22 mouse cellular contexts compared by ENCODE assay signal in genomic region chr9:120343123-120343790, GRCm38 (mm10). TPM values are rescaled to one million over a fixed set of nuclear protein-coding genes. Genes with fewer than 3 reads are reported as not detected.
DNase-seq lines count a peak whose midpoint lies in the region; ATAC-seq and TF ChIP-seq lines count a peak whose summit lies in the region.
"Had no signal": no experiment of that assay in that cellular context is flagged by ENCODE, and none has a peak within 500 bp of the region (broad histone marks: within the 10 kb centered on the region; RNA-seq: fewer than 3 reads in every experiment).

No protein-coding gene starts in this region.

- ATAC-seq in forebrain, embryonic 12.5 days (ENCODE audit: low FRiP score), result no peak
- ATAC-seq in forebrain, embryonic 11.5 days (replicated peaks; ENCODE audit: low FRiP score), result no peak
- 0 out of 2 replicates have a peak, but pooled peaks have one; percentile 14 for ATAC-seq in hindbrain, embryonic 16.5 days
- ATAC-seq in midbrain, embryonic 16.5 days, result 0 out of 2 replicates have a peak, but pooled peaks have one; percentile 2
- ATAC-seq: intestine, postnatal 0 days had no signal

- no peak overlapping the region for H3K4me3 ChIP-seq in forebrain, embryonic 12.5 days (replicated peaks)
- no peak overlapping the region for H3K4me3 ChIP-seq in forebrain, embryonic 11.5 days (ENCODE audit: low read depth, low read length)
- no peak overlapping the region for H3K4me3 ChIP-seq in left cerebral cortex, adult 2 months
- H3K4me3 ChIP-seq in hindbrain, embryonic 16.5 days (ENCODE audit: low read length), result no peak overlapping the region
- no peak overlapping the region for H3K4me3 ChIP-seq in midbrain, embryonic 16.5 days (ENCODE audit: low read depth, low read length)
- H3K4me3 ChIP-seq: heart, embryonic 15.5 days; liver, embryonic 13.5 days; stomach, embryonic 15.5 days had no signal

- H3K4me2 ChIP-seq in forebrain, embryonic 12.5 days, result no peak overlapping the region
- no peak overlapping the region for H3K4me2 ChIP-seq in forebrain, embryonic 11.5 days (ENCODE audit: low read depth, low read length, severe bottlenecking)
- no peak overlapping the region for H3K4me2 ChIP-seq in hindbrain, embryonic 16.5 days (ENCODE audit: low read length)
- no peak overlapping the region for H3K4me2 ChIP-seq in midbrain, embryonic 16.5 days (ENCODE audit: low read length)
- H3K4me2 ChIP-seq: heart, embryonic 15.5 days; liver, embryonic 13.5 days; lung, embryonic 14.5 days; stomach, embryonic 15.5 days had no signal

- intact Hi-C loops in left cerebral cortex, adult 2 months (cut with DNase I), result no loop called here
- intact Hi-C loops in left cerebral cortex, postnatal 25 days (cut with DNase I), result no loop called here

- WGBS in forebrain, embryonic 12.5 days, result 33% methylated on average over 4 of the region's 4 CpGs
- 50% methylated on average over 4 of the region's 4 CpGs for WGBS in forebrain, embryonic 11.5 days
- WGBS in hindbrain, embryonic 16.5 days, result 32% methylated on average over 4 of the region's 4 CpGs
- WGBS in midbrain, embryonic 16.5 days, result 14% methylated on average over 4 of the region's 4 CpGs

- H3K9me3 ChIP-seq in forebrain, embryonic 12.5 days, result no peaks in the 10 kb centered on the region
- H3K9me3 ChIP-seq in forebrain, embryonic 11.5 days (ENCODE audit: control insufficient read depth, low read length), result no peaks in the 10 kb centered on the region
- H3K9me3 ChIP-seq in hindbrain, embryonic 16.5 days (ENCODE audit: control insufficient read depth, low read length), result no peaks in the 10 kb centered on the region
- no peaks in the 10 kb centered on the region for H3K9me3 ChIP-seq in midbrain, embryonic 16.5 days (replicated peaks; ENCODE audit: control insufficient read depth, low read length, poor library complexity, severe bottlenecking)
- H3K9me3 ChIP-seq: heart, embryonic 15.5 days; liver, embryonic 13.5 days; stomach, embryonic 15.5 days had no signal

- H3K27me3 ChIP-seq in forebrain, embryonic 12.5 days, result no peaks in the 10 kb centered on the region
- H3K27me3 ChIP-seq in forebrain, embryonic 11.5 days (ENCODE audit: control insufficient read depth, insufficient read depth, low read length), result no peaks in the 10 kb centered on the region
- no peaks in the 10 kb centered on the region for H3K27me3 ChIP-seq in hindbrain, embryonic 16.5 days (replicated peaks; ENCODE audit: control insufficient read depth, insufficient read depth, low read length)
- H3K27me3 ChIP-seq in midbrain, embryonic 16.5 days (ENCODE audit: control insufficient read depth, insufficient read depth, low read depth, low read length), result no peaks in the 10 kb centered on the region
- H3K27me3 ChIP-seq: heart, embryonic 15.5 days; liver, embryonic 13.5 days; stomach, embryonic 15.5 days had no signal

- no peak for TF ChIP-seq CTCF in left cerebral cortex, adult 2 months (IDR thresholded peaks at IDR 0.05)

- DNase-seq in forebrain, embryonic 11.5 days (ENCODE audit: low spot score), result no peak
- DNase-seq in left cerebral cortex, adult 2 months (ENCODE audit: extremely low spot score in 1 of 2, low spot score in 2 of 2), result no peak
- no peak for DNase-seq in left cerebral cortex, postnatal 25 days (ENCODE audit: low spot score in 2 of 2)
- no peak for DNase-seq in cerebellum, adult 8-10 months
- no peak for DNase-seq in adipocyte (ENCODE audit: low spot score)
- DNase-seq: cerebellum, adult 9-10 months; left cerebral cortex, postnatal 4 days; liver, embryonic 13.5 days; lung, embryonic 14.5 days; lung, postnatal 36 days; retina, postnatal 1 day; thymus, adult 18-20 months; thymus, postnatal 4 days had no signal

- H3K27ac ChIP-seq in forebrain, embryonic 12.5 days, result peak overlapping the region; percentile 38; the same call in 1 of the 2 replicates
- no peak overlapping the region for H3K27ac ChIP-seq in forebrain, embryonic 11.5 days (ENCODE audit: low read depth, low read length)
- H3K27ac ChIP-seq in left cerebral cortex, adult 2 months, result peak overlapping the region; percentile 32; the same call in 1 of the 2 replicates
- peak overlapping the region; percentile 48 for H3K27ac ChIP-seq in hindbrain, embryonic 16.5 days (ENCODE audit: low read depth, low read length)
- H3K27ac ChIP-seq in midbrain, embryonic 16.5 days (ENCODE audit: low read length), result peak overlapping the region; percentile 40
- H3K27ac ChIP-seq: heart, embryonic 15.5 days; liver, embryonic 13.5 days; stomach, embryonic 15.5 days had no signal

- no peaks in the 10 kb centered on the region for H3K36me3 ChIP-seq in forebrain, embryonic 12.5 days (replicated peaks)
- no peaks in the 10 kb centered on the region for H3K36me3 ChIP-seq in forebrain, embryonic 11.5 days (ENCODE audit: control insufficient read depth, insufficient read depth, low read length)
- no peaks in the 10 kb centered on the region for H3K36me3 ChIP-seq in hindbrain, embryonic 16.5 days (ENCODE audit: control insufficient read depth, insufficient read depth, low read length)
- H3K36me3 ChIP-seq in midbrain, embryonic 16.5 days (ENCODE audit: control insufficient read depth, insufficient read depth, low read length), result no peaks in the 10 kb centered on the region
- H3K36me3 ChIP-seq: heart, embryonic 15.5 days; liver, embryonic 13.5 days; stomach, embryonic 15.5 days had no signal

- H3K9ac ChIP-seq in forebrain, embryonic 12.5 days, result no peak overlapping the region
- H3K9ac ChIP-seq in forebrain, embryonic 11.5 days (ENCODE audit: low read length), result no peak overlapping the region
- H3K9ac ChIP-seq in hindbrain, embryonic 16.5 days (ENCODE audit: low read depth, low read length), result peak overlapping the region; percentile 13; the same call in 1 of the 2 replicates
- H3K9ac ChIP-seq in midbrain, embryonic 16.5 days (ENCODE audit: low read depth, low read length), result no peak overlapping the region; the same call in 1 of the 2 replicates
- H3K9ac ChIP-seq: heart, embryonic 15.5 days; liver, embryonic 13.5 days; lung, embryonic 14.5 days; stomach, embryonic 15.5 days had no signal

- H3K4me1 ChIP-seq in forebrain, embryonic 12.5 days, result peaks cover 24% of the 10 kb centered on the region
- H3K4me1 ChIP-seq in forebrain, embryonic 11.5 days (replicated peaks; ENCODE audit: control insufficient read depth, insufficient read depth, low read length), result peaks cover 4% of the 10 kb centered on the region; the same call in 1 of the 2 replicates
- peaks cover 14% of the 10 kb centered on the region for H3K4me1 ChIP-seq in hindbrain, embryonic 16.5 days (ENCODE audit: control insufficient read depth, insufficient read depth, low read depth, low read length)
- H3K4me1 ChIP-seq in midbrain, embryonic 16.5 days (ENCODE audit: control insufficient read depth, insufficient read depth, low read length), result peaks cover 20% of the 10 kb centered on the region
- H3K4me1 ChIP-seq: liver, embryonic 13.5 days had no signal

RNA-seq across cellular contexts. Expression of gene Myrip, which starts 41.9 kb away (rescaled TPM):
- polyA plus RNA-seq in forebrain, embryonic 12.5 days (2016; fragmentation: Nextera tagmentation; extraction: Ambion mirVana), result 0.78 and 0.96 TPM in 2 replicates
- 0.28 and 0.86 TPM in 2 replicates for polyA plus RNA-seq in forebrain, embryonic 11.5 days (2014; fragmentation: Nextera tagmentation; extraction: Ambion mirVana)
- total RNA-seq in left cerebral cortex, adult 2 months (2021), result 10 to 100 TPM; 86.1 to 91.1 TPM
- total RNA-seq in left cerebral cortex, postnatal 25 days (2021), result 10 to 100 TPM; 85.6 to 92.2 TPM
- polyA plus RNA-seq in hindbrain, embryonic 16.5 days (2015; fragmentation: Nextera tagmentation; extraction: Ambion mirVana), result 7.3 and 8.1 TPM in 2 replicates
- 6.0 and 6.6 TPM in 2 replicates for polyA plus RNA-seq in midbrain, embryonic 16.5 days (2015; fragmentation: Nextera tagmentation; extraction: Ambion mirVana)
- total RNA-seq: hematopoietic stem cell, adult 5-6 weeks; megakaryocyte-erythroid progenitor cell, adult 5-6 weeks; MEL had no signal

Comparison
In these comparisons a context has a peak if more than half of its experiments do, and no peak if none do; other contexts are left out.
1. ATAC-seq: peak in hindbrain, embryonic 16.5 days (single experiment) and midbrain, embryonic 16.5 days (single experiment); none in forebrain, embryonic 12.5 days (single experiment) and forebrain, embryonic 11.5 days (single experiment).